15 mouse cellular contexts compared by ENCODE assay signal in the genomic region with DNA sequence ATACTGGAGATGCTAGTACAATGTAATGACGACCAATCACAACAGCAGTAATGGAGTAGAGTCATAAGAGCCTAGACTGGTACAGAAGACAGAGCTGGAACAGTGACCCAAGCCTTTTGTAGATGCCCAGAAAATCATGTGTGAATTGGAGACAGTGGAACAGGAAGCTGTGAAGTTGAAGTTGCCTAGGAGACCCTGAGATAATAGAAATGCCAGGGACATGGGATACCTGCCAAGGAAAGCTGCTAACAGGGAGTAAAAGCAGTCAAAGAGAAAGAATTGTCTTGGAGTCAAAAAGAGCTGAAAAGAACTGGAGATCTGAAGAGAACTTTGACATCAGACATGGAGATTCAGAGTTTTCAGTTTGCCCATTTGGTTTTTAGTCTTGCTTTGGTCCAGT.
"Had no signal": no experiment of that assay in that cellular context is flagged by ENCODE, and none has a peak within 500 bp of the region (broad histone marks: within the 10 kb centered on the region; RNA-seq: fewer than 3 reads in every experiment).

No protein-coding gene starts in this region.

- H3K4me2 ChIP-seq: kidney, embryonic 15.5 days; limb, embryonic 15.5 days; liver, embryonic 12.5 days; lung, embryonic 14.5 days; midbrain, embryonic 15.5 days; neural tube, embryonic 13.5 days had no signal

- H3K9me3 ChIP-seq: kidney, embryonic 15.5 days; limb, embryonic 15.5 days; liver, embryonic 12.5 days; midbrain, embryonic 10.5 days; midbrain, embryonic 15.5 days; neural tube, embryonic 13.5 days had no signal

- ATAC-seq: liver, embryonic 12.5 days; midbrain, embryonic 15.5 days had no signal

- H3K4me3 ChIP-seq: kidney, embryonic 15.5 days; limb, embryonic 15.5 days; liver, embryonic 12.5 days; midbrain, embryonic 10.5 days; midbrain, embryonic 15.5 days; neural tube, embryonic 13.5 days had no signal

- H3K27me3 ChIP-seq: kidney, embryonic 15.5 days; limb, embryonic 15.5 days; liver, embryonic 12.5 days; midbrain, embryonic 15.5 days; neural tube, embryonic 13.5 days had no signal

- H3K4me1 ChIP-seq: kidney, embryonic 15.5 days; limb, embryonic 15.5 days; liver, embryonic 12.5 days; midbrain, embryonic 10.5 days; midbrain, embryonic 15.5 days; neural tube, embryonic 13.5 days had no signal

- H3K36me3 ChIP-seq: kidney, embryonic 15.5 days; limb, embryonic 15.5 days; liver, embryonic 12.5 days; midbrain, embryonic 10.5 days; midbrain, embryonic 15.5 days; neural tube, embryonic 13.5 days had no signal

- H3K27ac ChIP-seq: kidney, embryonic 15.5 days; limb, embryonic 15.5 days; liver, embryonic 12.5 days; midbrain, embryonic 10.5 days; midbrain, embryonic 15.5 days; neural tube, embryonic 13.5 days had no signal

- DNase-seq: kidney, postnatal 14 days; lung, embryonic 14.5 days; lung, postnatal 10 days; lung, postnatal 4 days; retina, postnatal 1 day; right cerebral cortex, postnatal 4 days; spleen, adult 18-20 months; thymus, adult 18-20 months; thymus, postnatal 36 days had no signal

- H3K9ac ChIP-seq: kidney, embryonic 15.5 days; limb, embryonic 15.5 days; liver, embryonic 12.5 days; lung, embryonic 14.5 days; midbrain, embryonic 15.5 days; neural tube, embryonic 13.5 days had no signal
